Mouse (Mus musculus) spleen, adult 2 months (tissue): ENCODE measurements around the gene Gpd1l. TPM values are rescaled to one million over a fixed set of nuclear protein-coding genes. Genes with fewer than 3 reads are reported as not detected.

Source experiments
- DNase-seq, 2 experiments: peaks; one replicate each; pipeline versions ENCODE4 v3.0.0 to v3.0.0-alpha.2; 2012 to 2021; ENCODE audit warnings: low spot score in 2 of 2, low read depth in 1 of 2
- H3K27ac ChIP-seq: fragments of 200-500 bp; 2 replicates; pipeline ENCODE4 v1.5.1; 2012; ENCODE audit warnings: low read length, inconsistent platforms; ENCODE audit not compliant: insufficient read depth
- H3K27me3 ChIP-seq: fragments of 200-500 bp; 2 replicates; pipeline ENCODE4 v1.6.1; 2012; ENCODE audit warnings: mild to moderate bottlenecking, moderate library complexity, low read length, inconsistent platforms; ENCODE audit not compliant: control insufficient read depth, insufficient read depth
- H3K36me3 ChIP-seq: fragments of 200-500 bp; 2 replicates; pipeline ENCODE4 v1.6.1; 2012; ENCODE audit warnings: mild to moderate bottlenecking, low read length, inconsistent platforms; ENCODE audit not compliant: control insufficient read depth, insufficient read depth
- H3K4me1 ChIP-seq: fragments of 200-500 bp; 2 replicates; pipeline ENCODE4 v1.6.1; 2011; ENCODE audit warnings: inconsistent platforms; ENCODE audit not compliant: control insufficient read depth, insufficient read depth, insufficient read length
- H3K4me3 ChIP-seq: fragments of 200-500 bp; 2 replicates; pipeline ENCODE4 v1.5.1; 2011; ENCODE audit warnings: mild to moderate bottlenecking, inconsistent platforms; ENCODE audit not compliant: insufficient read depth, insufficient read length; ENCODE audit errors: extremely low read depth
- CTCF ChIP-seq: fragments of 200-500 bp; IDR thresholded peaks from 2 replicates; pipeline ENCODE4 v1.5.1; 2011; ENCODE audit warnings: mild to moderate bottlenecking, inconsistent platforms; ENCODE audit not compliant: insufficient read depth, insufficient read length, insufficient replicate concordance; ENCODE audit errors: extremely low read depth
- POLR2A ChIP-seq: fragments of 200-500 bp; IDR thresholded peaks from 2 replicates; pipeline ENCODE4 v1.6.1; 2011; ENCODE audit warnings: low read depth, low read length, inconsistent platforms
- WGBS: fragments of 180-500 bp; shearing (Covaris S2); methylation state at CpG from one replicate; pipeline ENCODE4 v1.1.7; 2018; 5-methylcytosine and 5-hydroxymethylcytosine counted together
- polyA plus RNA-seq: library from polyadenylated mRNA; depleted of rRNA; stranded (reverse); fragments of >200 nt; gene quantifications from 2 replicates; pipeline ENCODE4 v1.2.3, GENCODE M21; 2012

The Gpd1l gene
- polyA plus RNA-seq, 1 experiment, result 25.7 TPM

DNA sequence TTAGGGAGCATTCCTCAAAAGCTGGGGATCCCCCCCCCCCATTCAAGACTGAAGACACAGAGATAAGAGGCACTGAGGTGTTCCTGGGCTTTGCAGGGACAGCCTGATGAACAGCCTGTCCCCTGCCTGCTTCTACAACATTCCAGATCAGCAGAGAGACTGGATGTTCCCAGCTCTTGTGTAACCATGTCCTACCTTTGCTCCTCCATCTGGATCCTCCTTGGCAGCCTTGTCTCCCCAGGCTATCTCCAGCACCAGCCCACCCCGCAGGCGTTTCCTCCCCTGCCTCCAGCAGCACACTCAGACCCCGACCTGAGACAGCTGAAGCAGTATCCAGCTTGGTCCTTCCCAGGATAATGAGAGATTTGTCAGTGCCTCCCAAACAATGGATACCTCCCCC lies 30.3 kb upstream of the Gpd1l start:
- Histone ChIP-seq H3K4me1 (no peaks in the 10 kb centered on the region), H3K27me3 (no peaks in the 10 kb centered on the region), H3K4me3 (no peak overlapping the region), H3K27ac (no peak overlapping the region), H3K36me3 (no peaks in the 10 kb centered on the region)
- DNase-seq, result no peak
- TF ChIP-seq CTCF (no peak), POLR2A (no peak)
- WGBS, result 74% methylated on average over 3 of the region's 3 CpGs

GRCm38 (mm10) chr9:114960844-114961243 lies 27.1 kb upstream of the Gpd1l start:
- Histone ChIP-seq H3K27me3 (no peaks in the 10 kb centered on the region), H3K36me3 (no peaks in the 10 kb centered on the region), H3K27ac (no peak overlapping the region), H3K4me1 (no peaks in the 10 kb centered on the region), H3K4me3 (no peak overlapping the region)
- 40% methylated on average over 6 of the region's 6 CpGs for WGBS
- TF ChIP-seq CTCF (no peak), POLR2A (no peak)
- no peak for DNase-seq

- H3K27me3 ChIP-seq, result no peaks in the 10 kb centered on the region
- 69% methylated on average over 4 of the region's 4 CpGs for WGBS
- DNase-seq, result no peak
- no peaks in the 10 kb centered on the region for H3K4me1 ChIP-seq
- H3K36me3 ChIP-seq, result no peaks in the 10 kb centered on the region
- H3K4me3 ChIP-seq, result no peak overlapping the region
- no peak for TF ChIP-seq CTCF
- TF ChIP-seq POLR2A, result no peak
- no peak overlapping the region for H3K27ac ChIP-seq
Observed at GRCm38 (mm10) chr9:114960043-114960789, 26.4 kb upstream of the Gpd1l start.

- Histone ChIP-seq H3K36me3 (no peaks in the 10 kb centered on the region), H3K27ac (no peak overlapping the region), H3K4me3 (no peak overlapping the region), H3K27me3 (no peaks in the 10 kb centered on the region), H3K4me1 (no peaks in the 10 kb centered on the region)
- peak in 1 of 2 experiments; percentile 17 for DNase-seq
- 43% methylated on average over 5 of the region's 5 CpGs for WGBS
- peak; percentile 18; the same call in 1 of the 2 replicates for TF ChIP-seq CTCF
- no peak for TF ChIP-seq POLR2A
Observed at GRCm38 (mm10) chr9:114956945-114957344, 23.2 kb upstream of the Gpd1l start.

DNA sequence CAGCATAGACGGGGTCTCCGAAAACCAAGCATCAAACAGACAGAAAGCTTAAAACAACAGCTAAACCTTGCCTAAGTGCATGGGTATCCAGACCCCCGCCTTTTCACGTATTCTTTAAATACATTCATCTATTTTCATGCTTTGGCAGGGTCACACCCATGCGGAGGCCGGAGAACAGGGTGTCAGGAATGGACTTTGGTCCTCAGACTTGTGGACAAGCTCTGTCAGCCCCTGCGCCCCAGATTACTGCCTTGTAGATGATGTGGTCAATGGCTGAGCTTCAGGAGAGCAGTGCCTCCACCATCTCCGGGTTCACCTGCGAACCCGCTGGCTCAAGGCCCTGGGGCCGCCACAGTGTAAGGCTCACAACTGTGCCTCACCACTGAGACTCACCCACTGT lies 21.6 kb upstream of the Gpd1l start:
- TF ChIP-seq POLR2A, result no peak
- TF ChIP-seq CTCF, result no peak
- no peak overlapping the region for H3K4me3 ChIP-seq
- no peak for DNase-seq
- 94% methylated on average over 11 of the region's 11 CpGs for WGBS
- no peaks in the 10 kb centered on the region for H3K36me3 ChIP-seq
- H3K27me3 ChIP-seq, result no peaks in the 10 kb centered on the region
- H3K27ac ChIP-seq, result no peak overlapping the region
- no peaks in the 10 kb centered on the region for H3K4me1 ChIP-seq

GRCm38 (mm10) chr9:114952866-114953265 lies 19.1 kb upstream of the Gpd1l start:
- no peak for DNase-seq
- Histone ChIP-seq H3K4me3 (no peak overlapping the region), H3K27ac (no peak overlapping the region), H3K4me1 (no peaks in the 10 kb centered on the region), H3K27me3 (no peaks in the 10 kb centered on the region), H3K36me3 (no peaks in the 10 kb centered on the region)
- TF ChIP-seq CTCF (no peak; the same call in 1 of the 2 replicates), POLR2A (no peak)
- 58% methylated on average over 1 of the region's 1 CpGs for WGBS

- no peak for DNase-seq
- Histone ChIP-seq H3K27me3 (no peaks in the 10 kb centered on the region), H3K36me3 (no peaks in the 10 kb centered on the region), H3K4me3 (no peak overlapping the region), H3K4me1 (no peaks in the 10 kb centered on the region), H3K27ac (no peak overlapping the region)
- TF ChIP-seq CTCF, result no peak
- no peak for TF ChIP-seq POLR2A
- 21% methylated on average over 5 of the region's 5 CpGs for WGBS
Observed at GRCm38 (mm10) chr9:114948395-114948794, 14.6 kb upstream of the Gpd1l start.
